Mouse (Mus musculus) splenic B cell, adult 2 months (primary cell): ENCODE results near the gene Foxe3.
A peak's percentile ranks its signal among the peaks of the same experiment; 100 is the strongest.
"Not testable (repeated sequence)": the region's sequence is repeated elsewhere in the genome, so short reads cannot be mapped to it uniquely, and the experiment has no call there.

Experiments
- DNase-seq: peaks from one replicate; pipeline ENCODE4 v3.0.0-alpha.2; 2011; ENCODE audit warnings: low read depth, low spot score
- H3K27me3 ChIP-seq: 2 replicates; pipeline ENCODE4 v1.6.1; 2012; ENCODE audit warnings: mild to moderate bottlenecking, low read length, moderate library complexity, mixed read lengths; ENCODE audit not compliant: control insufficient read depth, poor library complexity, insufficient read depth, severe bottlenecking
- H3K36me3 ChIP-seq: 2 replicates; pipeline ENCODE4 v1.6.1; 2012; ENCODE audit warnings: mild to moderate bottlenecking, low read length, moderate library complexity, mixed read lengths; ENCODE audit not compliant: control insufficient read depth, poor library complexity, insufficient read depth, severe bottlenecking

Foxe3 gene

DNA sequence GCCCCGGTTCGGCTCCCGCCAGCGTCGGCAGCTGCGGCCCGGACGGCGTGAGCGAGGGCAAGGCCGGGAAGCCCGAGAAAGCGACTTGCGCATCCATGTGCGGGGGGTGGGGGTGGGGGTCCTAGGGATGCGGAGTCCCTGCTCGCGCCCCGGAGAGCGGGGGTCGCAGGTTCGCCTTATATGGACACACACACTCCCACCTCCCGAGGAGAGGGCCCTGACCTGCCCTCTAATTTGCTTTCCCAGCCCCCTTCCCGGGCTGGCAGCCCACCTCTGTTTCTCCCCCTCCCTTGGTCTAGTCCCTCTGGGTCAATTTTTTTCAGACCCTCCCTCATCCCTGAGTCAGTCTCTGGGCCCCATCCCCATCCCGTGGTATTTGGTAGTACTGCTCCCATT, at the start of gene Foxe3:
TSS of gene Foxe3 (minus strand) at position 97 of the 396 bp plus-strand sequence.
- Histone ChIP-seq H3K27me3 (peaks cover 5% of the 10 kb centered on the region), H3K36me3 (no peaks in the 10 kb centered on the region)
- no peak for DNase-seq

DNA sequence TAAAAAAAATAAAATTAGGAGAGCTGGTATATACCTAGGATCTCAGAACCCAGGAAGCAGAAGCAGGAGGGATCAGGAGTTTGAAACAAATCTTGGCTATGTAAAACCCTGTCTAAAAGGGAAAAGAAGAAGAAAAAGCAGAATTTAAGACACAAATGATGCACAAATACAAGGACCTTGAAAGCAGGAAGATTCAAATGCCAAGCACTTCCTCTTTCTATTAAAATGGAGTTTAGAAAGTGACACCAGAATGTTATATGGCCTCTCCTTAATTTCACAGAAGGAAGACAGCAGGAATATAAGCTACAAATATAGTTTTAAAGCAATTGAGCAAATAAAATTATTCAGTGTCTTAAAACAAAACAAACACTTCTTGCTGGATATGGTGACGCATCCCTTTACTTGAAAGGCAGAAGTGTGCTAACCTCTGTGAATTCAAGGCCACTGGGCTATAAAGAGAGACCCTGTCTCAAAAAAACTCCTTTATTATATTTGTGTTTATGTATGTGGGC, 47.5 kb upstream of the Foxe3 start:
- Histone ChIP-seq H3K36me3 (no peaks in the 10 kb centered on the region), H3K27me3 (no peaks in the 10 kb centered on the region)
- peak; percentile 39 for DNase-seq

DNA sequence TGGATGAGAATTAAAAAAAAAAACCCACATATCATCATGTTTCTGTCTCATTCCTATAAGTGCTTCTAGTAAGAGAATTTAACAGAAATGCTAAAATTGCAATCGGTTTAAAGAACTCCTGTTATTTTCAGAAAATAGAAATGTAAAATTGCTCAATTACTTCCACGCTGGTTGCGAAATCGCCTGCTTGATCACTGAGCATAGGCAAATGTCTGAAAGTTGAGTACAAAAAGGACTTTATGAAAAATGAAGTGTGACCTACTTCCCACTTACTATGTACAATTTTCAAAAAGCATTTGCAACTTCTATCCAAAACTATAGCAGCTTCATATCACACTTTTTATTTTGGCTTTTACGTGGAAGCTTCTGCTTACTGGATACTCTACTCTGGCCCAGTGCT, 44.9 kb upstream of the Foxe3 start:
- no peak for DNase-seq
- no peaks in the 10 kb centered on the region for H3K36me3 ChIP-seq
- H3K27me3 ChIP-seq = no peaks in the 10 kb centered on the region

DNA sequence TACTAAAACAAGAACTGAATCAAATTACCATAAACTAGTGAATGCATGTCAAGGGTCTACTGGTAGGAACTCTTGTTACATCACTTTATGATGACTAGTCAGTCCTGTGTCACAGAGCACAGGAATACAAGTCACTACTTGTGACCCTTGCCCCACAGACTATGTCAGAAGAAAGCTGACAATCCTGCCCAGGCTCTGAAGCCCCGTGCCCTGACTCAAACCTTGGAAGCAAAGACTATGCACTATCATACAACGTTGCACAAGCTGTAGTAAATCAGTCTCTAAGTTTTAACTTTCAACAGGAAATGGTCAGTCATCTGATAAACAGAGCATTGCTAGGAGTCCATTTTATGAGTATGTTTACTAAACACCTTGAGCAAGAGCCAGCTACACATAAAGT, 35.1 kb upstream of the Foxe3 start:
- not testable (repeated sequence) for H3K36me3 ChIP-seq, DNase-seq, H3K27me3 ChIP-seq

DNA sequence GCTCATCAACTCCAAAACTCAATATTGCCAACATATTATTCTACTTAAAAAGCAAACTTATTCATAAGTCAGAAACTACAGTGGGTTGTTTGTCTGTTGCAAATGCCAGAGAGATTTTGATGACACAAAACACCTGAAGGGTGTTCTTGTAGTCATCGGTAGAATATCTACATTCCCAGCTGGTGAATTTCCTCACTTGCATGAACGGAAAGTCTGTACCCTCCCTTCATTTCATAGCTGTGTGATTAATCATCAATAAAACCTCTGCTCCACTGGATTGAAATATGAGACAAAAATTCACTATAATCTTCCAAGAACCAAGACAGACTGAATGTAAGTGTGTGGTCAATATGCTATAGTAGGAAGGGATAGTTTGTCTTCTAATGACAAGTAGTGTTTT, 33.7 kb upstream of the Foxe3 start:
- Histone ChIP-seq H3K27me3 (no peaks in the 10 kb centered on the region), H3K36me3 (peaks cover 2% of the 10 kb centered on the region)
- no peak for DNase-seq

DNA sequence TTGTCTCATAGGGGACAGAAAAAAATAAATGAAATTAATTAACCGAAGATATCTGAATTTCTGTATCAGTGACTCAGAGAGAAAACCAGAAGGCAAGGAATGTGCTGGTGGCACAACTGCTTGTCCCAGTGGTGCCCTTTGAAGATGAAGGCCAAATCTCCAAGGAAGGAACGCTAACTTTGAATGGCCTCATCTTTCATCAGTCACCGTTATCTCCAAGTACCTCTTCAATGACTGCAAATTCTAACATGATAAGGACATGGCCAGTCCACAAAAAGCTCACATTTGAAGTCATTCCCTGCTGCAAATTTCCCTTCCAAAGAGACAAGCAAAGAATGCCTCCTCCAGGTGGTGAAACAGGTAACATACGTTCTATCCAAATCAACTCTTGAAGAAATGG, 33.0 kb upstream of the Foxe3 start:
- Histone ChIP-seq H3K27me3 (no peaks in the 10 kb centered on the region), H3K36me3 (peaks cover 2% of the 10 kb centered on the region)
- DNase-seq = no peak

DNA sequence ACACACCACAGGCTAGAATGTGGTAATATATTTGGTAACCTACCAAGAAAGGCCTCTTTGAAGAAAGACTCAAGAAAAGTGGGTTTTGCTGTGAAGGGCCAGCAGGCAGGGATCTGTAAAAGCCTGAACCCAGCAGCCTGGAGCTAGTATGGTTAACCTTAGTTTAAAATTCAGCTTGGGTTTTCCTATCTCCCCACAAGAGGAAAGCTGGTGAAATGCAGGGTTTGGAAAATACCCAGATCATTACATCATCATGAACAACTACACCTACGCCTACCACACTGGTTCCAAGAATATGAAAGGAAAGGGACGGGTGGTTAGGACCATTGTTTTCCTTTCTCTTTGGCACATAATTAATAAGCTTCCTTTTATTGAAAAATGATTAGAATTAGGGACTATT, 32.4 kb upstream of the Foxe3 start:
- Histone ChIP-seq H3K27me3 (no peaks in the 10 kb centered on the region), H3K36me3 (peaks cover 2% of the 10 kb centered on the region)
- no peak for DNase-seq

DNA sequence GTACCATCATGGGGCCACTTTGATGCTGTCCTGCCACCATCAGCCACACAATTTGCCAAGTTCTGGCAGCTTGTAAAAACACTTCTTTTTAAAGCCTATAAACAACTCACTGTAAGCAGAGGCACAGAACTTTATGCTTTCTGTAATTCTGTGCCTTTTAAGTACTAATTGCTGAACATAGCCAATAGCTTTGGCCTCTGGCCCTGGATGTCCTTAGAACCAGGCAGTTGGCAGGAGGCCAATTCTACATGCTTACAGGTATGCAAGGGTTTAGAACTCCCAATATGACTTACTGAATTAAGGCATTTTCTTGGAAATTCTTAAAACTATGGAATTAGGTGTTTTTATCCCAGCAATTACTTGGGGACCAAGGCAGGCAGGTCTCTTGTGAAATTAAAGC, 31.6 kb upstream of the Foxe3 start:
- Histone ChIP-seq H3K27me3 (no peaks in the 10 kb centered on the region), H3K36me3 (no peaks in the 10 kb centered on the region)
- no peak for DNase-seq

GRCm38 (mm10) chr4:114953172-114953571, 27.4 kb upstream of the Foxe3 start:
- no peak for DNase-seq
- H3K27me3 ChIP-seq = no peaks in the 10 kb centered on the region
- no peaks in the 10 kb centered on the region for H3K36me3 ChIP-seq

- Histone ChIP-seq H3K36me3 (no peaks in the 10 kb centered on the region), H3K27me3 (no peaks in the 10 kb centered on the region)
- no peak for DNase-seq
These were observed 22.2 kb upstream of the Foxe3 start for GRCm38 (mm10) chr4:114947852-114948481.

DNA sequence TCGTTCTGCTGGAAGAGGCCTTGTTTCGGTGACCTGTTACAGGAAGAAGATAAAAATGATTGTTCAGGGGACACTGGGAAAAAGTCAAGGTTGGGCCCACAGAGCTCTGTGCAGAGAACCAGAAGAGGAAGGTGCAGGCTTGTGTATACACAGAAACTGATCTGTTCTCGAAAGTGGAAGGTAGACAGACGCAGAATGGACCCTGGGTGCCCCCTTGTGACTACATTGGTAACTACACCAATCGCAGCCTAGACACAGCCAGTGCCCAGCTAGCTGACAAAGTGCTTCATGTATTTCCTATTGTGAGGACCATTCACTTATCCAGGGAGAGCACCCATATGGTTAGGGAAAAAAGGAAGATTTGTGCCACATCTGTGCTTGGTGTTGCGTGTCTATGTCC, 21.6 kb upstream of the Foxe3 start:
- H3K27me3 ChIP-seq = no peaks in the 10 kb centered on the region
- H3K36me3 ChIP-seq = no peaks in the 10 kb centered on the region
- DNase-seq = peak; percentile 83

DNA sequence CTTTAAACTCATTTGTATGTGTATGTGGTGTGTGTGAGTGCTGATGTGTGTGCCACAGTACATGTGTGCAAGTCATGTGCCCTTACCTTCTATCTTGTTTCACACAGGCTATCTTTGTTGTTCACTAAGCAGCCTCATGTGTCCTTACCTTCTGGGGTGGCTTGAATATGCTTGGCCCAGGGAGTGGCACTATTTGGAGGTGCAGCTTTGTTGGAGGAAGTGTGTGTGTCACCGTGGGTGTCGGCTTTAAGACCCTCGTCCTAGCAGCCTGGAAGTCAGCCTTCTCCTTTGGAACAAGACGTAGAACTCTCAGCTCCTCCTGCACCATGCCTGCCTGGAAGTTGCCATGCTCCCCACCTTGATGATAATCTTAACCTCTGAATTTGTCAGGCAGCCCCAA, 20.6 kb upstream of the Foxe3 start:
- Histone ChIP-seq H3K36me3 (no peaks in the 10 kb centered on the region), H3K27me3 (no peaks in the 10 kb centered on the region)
- no peak for DNase-seq

- no peaks in the 10 kb centered on the region for H3K36me3 ChIP-seq
- DNase-seq = no peak
- no peaks in the 10 kb centered on the region for H3K27me3 ChIP-seq
These were observed 19.2 kb upstream of the Foxe3 start for GRCm38 (mm10) chr4:114945021-114945420.

- H3K36me3 ChIP-seq = no peaks in the 10 kb centered on the region
- no peak for DNase-seq
- no peaks in the 10 kb centered on the region for H3K27me3 ChIP-seq
These were observed 16.8 kb upstream of the Foxe3 start for GRCm38 (mm10) chr4:114942583-114942982.

DNA sequence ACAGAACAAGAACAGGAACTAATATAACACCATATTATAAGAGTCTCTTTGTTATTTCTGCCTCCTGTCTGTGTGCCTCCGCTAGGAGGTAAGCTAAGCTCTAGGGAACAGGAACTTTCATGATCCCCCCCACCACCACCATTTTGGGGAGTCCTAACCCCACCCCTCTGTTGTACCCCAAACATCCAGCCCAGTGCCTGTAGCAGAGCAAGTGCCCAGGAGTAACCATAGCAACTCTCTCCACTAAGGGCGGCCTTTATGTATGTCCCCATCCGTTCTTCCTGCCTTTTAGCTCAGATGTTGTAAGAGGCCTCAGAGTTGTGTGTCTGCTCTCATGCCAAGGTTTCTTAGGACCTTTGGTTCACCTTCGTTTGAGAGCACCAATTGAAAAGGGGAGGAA, 16.3 kb upstream of the Foxe3 start:
- H3K27me3 ChIP-seq = no peaks in the 10 kb centered on the region
- H3K36me3 ChIP-seq = no peaks in the 10 kb centered on the region
- DNase-seq = no peak

DNA sequence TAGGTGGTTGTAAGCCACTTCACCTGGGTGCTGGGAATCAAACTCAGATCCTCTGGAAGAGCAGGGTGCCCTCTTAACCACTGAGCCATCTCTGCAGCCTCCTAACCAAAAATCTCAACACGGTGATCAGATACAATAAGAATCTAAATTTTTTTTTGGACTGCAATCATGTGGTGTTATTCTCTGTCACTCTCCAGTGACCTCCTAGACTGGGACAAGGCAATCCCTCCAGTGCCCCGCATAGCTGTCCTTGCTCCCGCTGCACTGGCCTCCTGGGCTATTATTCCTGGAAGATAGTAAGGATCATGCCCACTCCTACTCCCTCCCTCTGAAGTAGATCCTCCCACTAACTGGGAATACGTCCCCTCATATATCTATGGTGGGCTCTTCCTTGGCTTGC, 15.5 kb upstream of the Foxe3 start:
- DNase-seq = no peak
- no peaks in the 10 kb centered on the region for H3K27me3 ChIP-seq

More for the DNA sequence above, 15.5 kb upstream of the Foxe3 start:
- no peaks in the 10 kb centered on the region for H3K36me3 ChIP-seq
